Mouse (Mus musculus): ENCODE measurements at regions not wholly inside any gene's neighbourhood (a gene's known extent, or its start where the extent isn't known, plus 50 kb on each side); places are given as distances from the start of the nearest gene placed in this dataset.
A peak's percentile ranks its signal among the peaks of the same experiment; 100 is the strongest.

DNA sequence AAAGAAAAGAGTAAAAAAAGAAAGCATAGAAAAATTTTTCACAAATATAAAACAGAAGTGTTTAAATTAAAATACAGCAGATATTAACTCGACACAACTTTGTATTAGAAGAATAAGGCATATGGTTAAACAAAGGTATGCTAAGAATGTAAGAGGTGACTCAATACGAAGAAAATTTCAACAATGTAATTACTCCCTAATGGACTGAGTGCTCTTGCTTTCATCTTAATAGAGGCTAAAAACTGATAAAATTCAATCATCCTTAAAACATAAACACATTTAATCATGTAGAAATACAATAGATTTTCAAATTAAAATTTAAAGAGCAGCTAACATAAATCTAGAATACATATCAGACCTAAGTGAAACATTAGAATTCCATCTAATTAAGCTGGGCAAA is 756.3 kb upstream of the 2610301B20Rik start:
- TF ChIP-seq EP300 (IDR thresholded peaks at IDR 0.05; ENCODE audit: low read depth) (no peak), CTCF (IDR thresholded peaks at IDR 0.05; ENCODE audit: low read depth) (no peak)
- WGBS (ENCODE audit: insufficient replicate concordance), result 58% methylated on average over 2 of the region's 2 CpGs
- ATAC-seq (no peak), DNase-seq (no peak)
- Histone ChIP-seq H3K9ac (replicated peaks) (no peak overlapping the region), H3K4me2 (ENCODE audit: low read depth, low read length) (no peak overlapping the region), H3K27me3 (ENCODE audit: insufficient read depth, low read length) (no peaks in the 10 kb centered on the region), H3K4me3 (ENCODE audit: low read depth, low read length) (no peak overlapping the region), H3K36me3 (replicated peaks; ENCODE audit: insufficient read depth, low read length) (no peaks in the 10 kb centered on the region), H3K4me1 (ENCODE audit: insufficient read depth) (no peaks in the 10 kb centered on the region), H3K9me3 (ENCODE audit: low read length) (no peaks in the 10 kb centered on the region), H3K27ac (ENCODE audit: low read depth) (no peak overlapping the region)

DNA sequence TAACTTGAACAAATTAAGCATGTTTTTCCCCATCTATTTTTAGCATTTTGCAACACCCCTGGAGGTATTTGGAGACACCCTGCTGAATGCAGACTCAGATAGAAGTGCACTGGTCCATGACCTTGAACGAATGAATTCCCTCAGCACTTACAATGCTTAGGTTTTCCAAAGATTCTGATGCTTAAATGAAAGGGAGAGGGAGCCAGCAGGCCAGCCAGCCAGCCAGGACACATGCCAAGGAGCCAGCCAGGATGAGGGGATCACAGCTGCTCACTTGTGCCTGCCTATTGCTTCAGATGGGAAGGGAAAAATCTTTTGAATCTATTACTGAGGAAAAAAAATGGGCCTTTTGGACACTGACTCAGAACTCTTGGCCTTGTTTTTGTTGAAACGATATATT is 750.0 kb upstream of the 2610301B20Rik start:
- TF ChIP-seq EP300 (IDR thresholded peaks at IDR 0.05; ENCODE audit: low read depth), result no peak
- no peak for TF ChIP-seq CTCF (IDR thresholded peaks at IDR 0.05; ENCODE audit: low read depth)
- H3K36me3 ChIP-seq (replicated peaks; ENCODE audit: insufficient read depth, low read length), result no peaks in the 10 kb centered on the region
- H3K4me3 ChIP-seq (ENCODE audit: low read depth, low read length), result no peak overlapping the region
- DNase-seq (no peak), ATAC-seq (no peak)
- 59% methylated on average over 2 of the region's 2 CpGs for WGBS (ENCODE audit: insufficient replicate concordance)
- H3K4me2 ChIP-seq (ENCODE audit: low read depth, low read length), result no peak overlapping the region
- no peaks in the 10 kb centered on the region for H3K27me3 ChIP-seq (ENCODE audit: insufficient read depth, low read length)
- no peaks in the 10 kb centered on the region for H3K4me1 ChIP-seq (ENCODE audit: insufficient read depth)
- H3K9me3 ChIP-seq (ENCODE audit: low read length), result no peaks in the 10 kb centered on the region
- H3K9ac ChIP-seq (replicated peaks), result no peak overlapping the region
- H3K27ac ChIP-seq (ENCODE audit: low read depth), result no peak overlapping the region

DNA sequence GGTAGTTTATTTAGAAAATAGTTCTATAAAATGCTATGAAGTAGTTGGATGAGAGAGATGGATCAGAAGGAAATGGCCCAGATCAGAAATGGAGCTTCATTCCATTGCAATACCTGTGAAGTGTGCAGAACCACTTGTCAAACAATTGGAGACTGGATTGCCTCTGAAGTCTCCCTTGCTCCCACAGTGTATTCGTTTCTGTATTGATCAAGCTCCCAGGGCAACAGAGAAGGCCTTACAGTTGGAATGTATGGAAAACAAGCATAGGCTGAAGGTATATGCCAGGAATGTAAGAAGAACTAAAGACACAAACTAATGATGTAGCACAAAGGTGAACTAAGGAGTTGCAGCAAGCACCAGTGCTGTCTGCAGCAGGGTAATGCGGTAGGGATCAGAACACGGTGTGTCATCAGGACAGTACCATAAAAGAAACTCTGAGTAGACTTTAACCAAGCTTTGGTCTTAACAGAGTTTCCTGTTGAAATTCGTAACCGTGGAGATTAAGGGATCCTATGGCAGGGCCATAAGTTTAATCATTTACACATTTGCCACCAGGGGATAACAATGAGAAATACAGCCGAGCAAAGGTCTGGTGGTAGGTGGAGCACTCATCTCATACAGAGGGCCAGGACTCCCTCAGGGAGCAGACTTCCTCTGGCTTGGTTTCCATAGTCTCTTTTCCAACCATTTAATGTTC is 732.9 kb upstream of the 2610301B20Rik start:
- no peak for DNase-seq
- H3K4me2 ChIP-seq (ENCODE audit: low read depth, low read length), result no peak overlapping the region
- no peak overlapping the region for H3K4me3 ChIP-seq (ENCODE audit: low read depth, low read length)
- H3K27ac ChIP-seq (ENCODE audit: low read depth), result no peak overlapping the region
- WGBS (ENCODE audit: insufficient replicate concordance), result 58% methylated on average over 6 of the region's 6 CpGs
- H3K9me3 ChIP-seq (ENCODE audit: low read length), result no peaks in the 10 kb centered on the region
- H3K9ac ChIP-seq (replicated peaks), result no peak overlapping the region
- no peak for TF ChIP-seq EP300 (IDR thresholded peaks at IDR 0.05; ENCODE audit: low read depth)
- no peak for TF ChIP-seq CTCF (IDR thresholded peaks at IDR 0.05; ENCODE audit: low read depth)
- ATAC-seq, result no peak
- no peaks in the 10 kb centered on the region for H3K27me3 ChIP-seq (ENCODE audit: insufficient read depth, low read length)
- no peaks in the 10 kb centered on the region for H3K4me1 ChIP-seq (ENCODE audit: insufficient read depth)
- no peaks in the 10 kb centered on the region for H3K36me3 ChIP-seq (replicated peaks; ENCODE audit: insufficient read depth, low read length)

- no peak overlapping the region for H3K4me2 ChIP-seq (ENCODE audit: low read depth, low read length)
- no peaks in the 10 kb centered on the region for H3K27me3 ChIP-seq (ENCODE audit: insufficient read depth, low read length)
- 47% methylated on average over 2 of the region's 2 CpGs for WGBS (ENCODE audit: insufficient replicate concordance)
- H3K9me3 ChIP-seq (ENCODE audit: low read length), result no peaks in the 10 kb centered on the region
- no peak overlapping the region for H3K9ac ChIP-seq (replicated peaks)
- DNase-seq (no peak), ATAC-seq (no peak)
- no peak overlapping the region for H3K27ac ChIP-seq (ENCODE audit: low read depth)
- TF ChIP-seq CTCF (IDR thresholded peaks at IDR 0.05; ENCODE audit: low read depth) (no peak), EP300 (IDR thresholded peaks at IDR 0.05; ENCODE audit: low read depth) (no peak)
- H3K36me3 ChIP-seq (replicated peaks; ENCODE audit: insufficient read depth, low read length), result no peaks in the 10 kb centered on the region
- H3K4me1 ChIP-seq (ENCODE audit: insufficient read depth), result no peaks in the 10 kb centered on the region
- no peak overlapping the region for H3K4me3 ChIP-seq (ENCODE audit: low read depth, low read length)
Measured at GRCm38 (mm10) chr4:10149911-10150310, 724.4 kb upstream of the 2610301B20Rik start.

- Histone ChIP-seq H3K27me3 (ENCODE audit: insufficient read depth, low read length) (no peaks in the 10 kb centered on the region), H3K36me3 (replicated peaks; ENCODE audit: insufficient read depth, low read length) (no peaks in the 10 kb centered on the region), H3K27ac (ENCODE audit: low read depth) (no peak overlapping the region), H3K4me3 (ENCODE audit: low read depth, low read length) (no peak overlapping the region), H3K4me1 (ENCODE audit: insufficient read depth) (no peaks in the 10 kb centered on the region), H3K9ac (replicated peaks) (no peak overlapping the region), H3K9me3 (ENCODE audit: low read length) (no peaks in the 10 kb centered on the region), H3K4me2 (ENCODE audit: low read depth, low read length) (no peak overlapping the region)
- 7% methylated on average over 2 of the region's 2 CpGs for WGBS (ENCODE audit: insufficient replicate concordance)
- TF ChIP-seq CTCF (IDR thresholded peaks at IDR 0.05; ENCODE audit: low read depth), result peak; percentile 71
- no peak for TF ChIP-seq EP300 (IDR thresholded peaks at IDR 0.05; ENCODE audit: low read depth)
- ATAC-seq (no peak), DNase-seq (peak; percentile 32)
Measured at GRCm38 (mm10) chr4:10150501-10150900, 723.8 kb upstream of the 2610301B20Rik start.

- Histone ChIP-seq H3K4me2 (ENCODE audit: low read depth, low read length) (no peak overlapping the region), H3K4me1 (ENCODE audit: insufficient read depth) (no peaks in the 10 kb centered on the region), H3K36me3 (replicated peaks; ENCODE audit: insufficient read depth, low read length) (no peaks in the 10 kb centered on the region), H3K9ac (replicated peaks) (no peak overlapping the region), H3K27ac (ENCODE audit: low read depth) (no peak overlapping the region), H3K4me3 (ENCODE audit: low read depth, low read length) (no peak overlapping the region), H3K27me3 (ENCODE audit: insufficient read depth, low read length) (no peaks in the 10 kb centered on the region), H3K9me3 (ENCODE audit: low read length) (no peaks in the 10 kb centered on the region)
- no peak for DNase-seq
- WGBS (ENCODE audit: insufficient replicate concordance), result 77% methylated on average over 5 of the region's 5 CpGs
- ATAC-seq, result no peak
- TF ChIP-seq CTCF (IDR thresholded peaks at IDR 0.05; ENCODE audit: low read depth), result no peak
Measured at GRCm38 (mm10) chr4:10155705-10156390, 718.5 kb upstream of the 2610301B20Rik start.

All from liver, postnatal 0 days (tissue).